Mouse (Mus musculus) embryonic facial prominence, embryonic 13.5 days (tissue): ENCODE results near the gene Flt3. TPM values are rescaled to one million over a fixed set of nuclear protein-coding genes. Genes with fewer than 3 reads are reported as not detected.
A peak's percentile ranks its signal among the peaks of the same experiment; 100 is the strongest.

Source experiments
- ATAC-seq: fragments of 200-750 bp; cut with Nextera tagmentation; 2 replicates; pipeline ENCODE4 v1.8.0; 2017; ENCODE audit warnings: low read depth; ENCODE audit not compliant: insufficient number of reproducible peaks, insufficient read depth, low FRiP score, low TSS enrichment
- H3K27ac ChIP-seq: fragments of 300-500 bp; sonication (generic); 2 replicates; pipeline ENCODE4 v1.5.1; 2015; ENCODE audit warnings: moderate library complexity, mild to moderate bottlenecking, inconsistent platforms
- H3K27me3 ChIP-seq: fragments of 300-500 bp; sonication (generic); 2 replicates; pipeline ENCODE4 v1.6.1; 2015; ENCODE audit warnings: mild to moderate bottlenecking, inconsistent platforms
- H3K36me3 ChIP-seq: fragments of 300-500 bp; sonication (generic); 2 replicates; pipeline ENCODE4 v1.6.1; 2015; ENCODE audit warnings: mild to moderate bottlenecking, inconsistent platforms
- H3K4me1 ChIP-seq: fragments of 300-500 bp; sonication (generic); 2 replicates; pipeline ENCODE4 v1.6.1; 2015; ENCODE audit warnings: inconsistent platforms
- H3K4me2 ChIP-seq: fragments of 300-500 bp; sonication (generic); 2 replicates; pipeline ENCODE4 v1.6.1; 2015; ENCODE audit warnings: moderate library complexity, mild to moderate bottlenecking, inconsistent platforms
- H3K4me3 ChIP-seq: fragments of 300-500 bp; sonication (generic); 2 replicates; pipeline ENCODE4 v1.5.1; 2015; ENCODE audit warnings: mild to moderate bottlenecking, inconsistent platforms
- H3K9ac ChIP-seq: fragments of 300-500 bp; sonication (generic); 2 replicates; pipeline ENCODE4 v1.6.1; 2015; ENCODE audit warnings: mild to moderate bottlenecking, inconsistent platforms
- H3K9me3 ChIP-seq: fragments of 300-500 bp; sonication (generic); 2 replicates; pipeline ENCODE4 v1.6.1; 2016; ENCODE audit warnings: inconsistent platforms
- WGBS: fragments of 180-500 bp; shearing (Covaris S2); methylation state at CpG from one replicate; pipeline ENCODE4 v1.1.7; 2015; ENCODE audit warnings: mixed read lengths; 5-methylcytosine and 5-hydroxymethylcytosine counted together
- polyA plus RNA-seq: library from polyadenylated mRNA; unstranded; fragments of >200 nt; fragmentation: Nextera tagmentation; extraction: Ambion mirVana; gene quantifications from 2 replicates; pipeline ENCODE4 v1.2.1, GENCODE M21; 2015

The Flt3 gene
- 0.25 TPM in 1 of 2 replicates, not detected in the other for polyA plus RNA-seq

DNA sequence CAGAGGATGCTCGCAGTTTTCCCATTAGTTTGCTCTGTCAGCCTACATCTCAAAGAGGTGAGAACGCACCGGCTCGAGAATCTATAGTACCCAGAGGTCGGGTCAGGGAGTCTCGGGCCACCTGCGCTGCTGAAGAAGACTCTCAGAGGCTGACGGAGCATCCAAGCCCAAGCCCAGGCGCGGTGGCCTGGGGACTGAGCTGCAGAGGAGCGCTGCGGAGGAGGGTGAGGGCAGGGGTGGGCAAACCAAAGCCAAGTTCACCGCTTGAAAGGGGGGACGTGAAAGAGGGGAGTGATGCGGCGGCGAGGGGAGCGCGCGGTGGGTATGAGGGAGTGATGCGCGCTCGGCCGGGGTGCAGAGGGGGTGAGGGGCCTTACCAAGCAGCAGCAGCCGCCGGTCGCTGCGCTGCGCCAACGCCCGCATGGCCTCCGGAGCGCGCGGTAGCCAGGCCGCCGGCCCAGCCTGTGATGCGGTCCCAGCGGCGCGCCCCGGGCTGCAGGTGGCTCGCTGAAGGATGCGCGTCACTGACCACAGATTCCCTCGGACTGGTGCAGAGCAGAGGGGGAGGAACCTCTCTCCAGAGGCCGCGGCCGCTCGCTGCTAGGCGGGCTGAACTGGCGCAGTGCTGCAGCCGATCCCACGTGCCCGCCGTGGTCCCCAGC lies at the start of gene Flt3:
TSS of gene Flt3 (minus strand) at position 647 of the 662 bp plus-strand sequence.
- Histone ChIP-seq H3K27ac (no peak within 1 kb of the TSS), H3K4me2 (peak within 1 kb of the TSS; percentile 87), H3K4me3 (peak within 1 kb of the TSS; percentile 47), H3K9me3 (no peaks in the 10 kb centered on the region), H3K4me1 (peaks cover 14% of the 10 kb centered on the region), H3K36me3 (no peaks in the 10 kb centered on the region), H3K27me3 (peaks cover 58% of the 10 kb centered on the region), H3K9ac (peak within 1 kb of the TSS; percentile 58)
- WGBS, result 1% methylated on average over 54 of the region's 56 CpGs
- no peak for ATAC-seq

DNA sequence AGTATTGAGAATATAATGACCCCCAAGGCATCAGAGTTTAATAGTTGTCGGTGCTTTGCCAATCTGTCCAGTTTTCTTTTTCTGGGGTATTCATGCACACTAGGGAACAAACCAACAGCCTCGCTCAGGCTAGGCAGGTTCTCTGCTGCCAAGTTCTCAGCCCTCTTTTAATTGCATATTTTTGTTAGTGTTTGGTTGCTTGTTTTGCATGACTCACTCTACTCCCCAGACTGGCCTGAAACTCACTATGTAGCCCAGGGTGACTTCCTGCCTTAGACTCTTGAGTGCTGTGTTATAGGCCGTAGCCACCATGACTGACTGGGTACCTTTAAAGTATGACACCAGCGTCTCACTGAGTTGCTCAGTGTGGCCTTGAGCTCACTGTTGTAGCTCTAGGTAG lies 48.6 kb upstream of the Flt3 start:
- Histone ChIP-seq H3K9ac (no peak overlapping the region), H3K27ac (no peak overlapping the region), H3K4me2 (no peak overlapping the region), H3K4me1 (peaks cover 18% of the 10 kb centered on the region), H3K9me3 (no peaks in the 10 kb centered on the region), H3K27me3 (no peaks in the 10 kb centered on the region), H3K36me3 (peaks cover 11% of the 10 kb centered on the region; the same call in 1 of the 2 replicates), H3K4me3 (no peak overlapping the region)
- ATAC-seq, result no peak
- 75% methylated on average over 4 of the region's 4 CpGs for WGBS

GRCm38 (mm10) chr5:147448526-147448925 lies 48.2 kb upstream of the Flt3 start:
- no peak overlapping the region for H3K27ac ChIP-seq
- no peak overlapping the region for H3K9ac ChIP-seq
- H3K4me3 ChIP-seq, result no peak overlapping the region
- H3K27me3 ChIP-seq, result no peaks in the 10 kb centered on the region
- H3K4me2 ChIP-seq, result no peak overlapping the region
- no peaks in the 10 kb centered on the region for H3K9me3 ChIP-seq
- H3K4me1 ChIP-seq, result peaks cover 18% of the 10 kb centered on the region
- H3K36me3 ChIP-seq, result peaks cover 11% of the 10 kb centered on the region; the same call in 1 of the 2 replicates
- ATAC-seq, result no peak
- 50% methylated on average over 4 of the region's 4 CpGs for whole genome bisulfite sequencing

- no peak overlapping the region for H3K9ac ChIP-seq
- no peaks in the 10 kb centered on the region for H3K27me3 ChIP-seq
- H3K9me3 ChIP-seq, result no peaks in the 10 kb centered on the region
- H3K4me1 ChIP-seq, result peaks cover 18% of the 10 kb centered on the region
- no peak overlapping the region for H3K4me3 ChIP-seq
- no peak overlapping the region for H3K4me2 ChIP-seq
- 56% methylated on average over 4 of the region's 4 CpGs for WGBS
- ATAC-seq, result no peak
- no peak overlapping the region for H3K27ac ChIP-seq
- no peaks in the 10 kb centered on the region for H3K36me3 ChIP-seq
These were observed 45.0 kb upstream of the Flt3 start for GRCm38 (mm10) chr5:147445252-147445651.

GRCm38 (mm10) chr5:147444757-147445156 lies 44.5 kb upstream of the Flt3 start:
- Histone ChIP-seq H3K27me3 (no peaks in the 10 kb centered on the region), H3K36me3 (no peaks in the 10 kb centered on the region), H3K4me2 (no peak overlapping the region), H3K27ac (no peak overlapping the region), H3K9ac (no peak overlapping the region), H3K4me1 (peaks cover 18% of the 10 kb centered on the region), H3K9me3 (no peaks in the 10 kb centered on the region), H3K4me3 (no peak overlapping the region)
- ATAC-seq, result no peak
- WGBS, result 89% methylated on average over 2 of the region's 2 CpGs

DNA sequence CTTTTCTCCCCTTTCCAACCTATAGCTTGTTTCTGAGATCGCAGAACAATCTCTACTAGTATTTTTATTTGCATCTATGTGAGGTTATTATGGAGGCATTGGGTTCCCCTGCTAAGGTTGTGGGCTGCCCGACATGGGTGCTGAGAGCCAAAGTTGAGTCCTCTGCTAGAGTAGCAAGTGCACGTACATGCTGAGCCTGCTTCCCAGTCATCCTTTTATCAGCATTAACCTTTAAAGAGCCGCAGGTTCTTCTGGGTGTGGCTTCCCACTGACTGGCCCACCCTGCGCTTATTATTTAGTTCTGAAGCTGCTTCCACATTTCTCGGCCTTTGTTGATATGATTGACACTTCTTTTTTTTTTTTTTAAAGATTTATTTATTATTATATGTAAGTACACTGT lies 44.0 kb upstream of the Flt3 start:
- peaks cover 15% of the 10 kb centered on the region for H3K4me1 ChIP-seq
- H3K36me3 ChIP-seq, result no peaks in the 10 kb centered on the region
- no peak for ATAC-seq
- H3K9me3 ChIP-seq, result no peaks in the 10 kb centered on the region
- no peak overlapping the region for H3K4me2 ChIP-seq
- H3K27ac ChIP-seq, result no peak overlapping the region
- no peaks in the 10 kb centered on the region for H3K27me3 ChIP-seq
- H3K4me3 ChIP-seq, result no peak overlapping the region
- H3K9ac ChIP-seq, result no peak overlapping the region
- 90% methylated on average over 6 of the region's 6 CpGs for WGBS

- Histone ChIP-seq H3K4me2 (no peak overlapping the region), H3K9ac (no peak overlapping the region), H3K36me3 (no peaks in the 10 kb centered on the region), H3K9me3 (no peaks in the 10 kb centered on the region), H3K27me3 (no peaks in the 10 kb centered on the region), H3K4me3 (no peak overlapping the region), H3K4me1 (peaks cover 8% of the 10 kb centered on the region; the same call in 1 of the 2 replicates), H3K27ac (no peak overlapping the region)
- WGBS, result 73% methylated on average over 4 of the region's 4 CpGs
- ATAC-seq, result no peak
These were observed 42.5 kb upstream of the Flt3 start for GRCm38 (mm10) chr5:147442741-147443140.

DNA sequence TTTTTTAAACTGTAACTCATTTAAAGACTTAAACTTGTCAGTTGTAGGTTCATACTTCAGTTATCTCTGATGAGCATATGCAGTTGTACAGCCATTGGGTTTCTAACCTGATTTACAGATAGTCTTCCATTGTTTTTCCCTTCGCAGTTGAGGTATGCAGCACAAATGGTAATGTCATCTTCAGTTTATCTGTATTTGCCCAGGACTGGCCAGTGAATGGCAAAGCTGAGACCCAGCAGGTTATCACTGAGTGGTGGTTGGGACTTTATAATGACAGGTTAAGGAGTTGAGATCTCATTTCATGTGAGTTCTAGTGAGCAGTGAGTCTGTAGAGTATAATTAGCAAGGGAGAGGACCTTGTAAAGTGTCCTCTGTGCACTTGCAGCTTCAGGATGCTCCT lies 41.7 kb upstream of the Flt3 start:
- Histone ChIP-seq H3K9ac (no peak overlapping the region), H3K36me3 (no peaks in the 10 kb centered on the region), H3K4me3 (no peak overlapping the region), H3K27ac (no peak overlapping the region), H3K9me3 (no peaks in the 10 kb centered on the region), H3K27me3 (no peaks in the 10 kb centered on the region), H3K4me1 (peaks cover 13% of the 10 kb centered on the region; the same call in 1 of the 2 replicates), H3K4me2 (no peak overlapping the region)
- no peak for ATAC-seq
- WGBS, result 83% methylated on average over 1 of the region's 1 CpGs

- ATAC-seq, result no peak
- Histone ChIP-seq H3K4me1 (peaks cover 17% of the 10 kb centered on the region), H3K27me3 (no peaks in the 10 kb centered on the region), H3K36me3 (no peaks in the 10 kb centered on the region), H3K4me3 (no peak overlapping the region), H3K9me3 (no peaks in the 10 kb centered on the region), H3K27ac (no peak overlapping the region), H3K4me2 (no peak overlapping the region), H3K9ac (no peak overlapping the region)
- WGBS, result 78% methylated on average over 3 of the region's 3 CpGs
These were observed 40.8 kb upstream of the Flt3 start for GRCm38 (mm10) chr5:147440996-147441507.

- Histone ChIP-seq H3K4me3 (no peak overlapping the region), H3K9ac (no peak overlapping the region), H3K4me2 (no peak overlapping the region), H3K27me3 (no peaks in the 10 kb centered on the region), H3K9me3 (no peaks in the 10 kb centered on the region), H3K27ac (no peak overlapping the region), H3K36me3 (no peaks in the 10 kb centered on the region), H3K4me1 (peaks cover 40% of the 10 kb centered on the region)
- no peak for ATAC-seq
- 83% methylated on average over 5 of the region's 5 CpGs for WGBS
These were observed 36.2 kb upstream of the Flt3 start for GRCm38 (mm10) chr5:147436491-147436890.

DNA sequence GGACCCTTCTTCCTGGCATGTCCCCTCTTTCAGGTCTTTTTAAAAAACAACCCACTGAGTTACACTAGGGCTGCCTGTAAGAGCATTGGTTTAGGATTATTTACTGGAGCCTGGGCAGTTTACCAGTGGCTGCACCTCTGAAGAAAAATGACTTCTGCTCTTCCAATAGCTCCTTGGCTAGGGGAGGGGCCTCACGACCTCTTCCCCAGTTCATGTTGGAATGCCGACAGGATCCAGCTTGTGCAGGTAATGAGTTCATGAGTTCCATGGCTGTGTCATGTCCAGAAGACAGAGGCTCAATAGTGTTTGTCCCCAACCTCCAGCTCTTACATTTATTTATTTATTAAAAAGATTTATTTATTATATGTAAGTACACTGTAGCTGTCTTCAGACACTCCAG lies 35.5 kb upstream of the Flt3 start:
- H3K27ac ChIP-seq, result no peak overlapping the region
- H3K36me3 ChIP-seq, result no peaks in the 10 kb centered on the region
- H3K27me3 ChIP-seq, result no peaks in the 10 kb centered on the region
- no peak overlapping the region for H3K4me2 ChIP-seq
- no peak overlapping the region for H3K4me3 ChIP-seq
- WGBS, result 68% methylated on average over 2 of the region's 2 CpGs
- ATAC-seq, result no peak
- H3K4me1 ChIP-seq, result peaks cover 40% of the 10 kb centered on the region
- H3K9me3 ChIP-seq, result no peaks in the 10 kb centered on the region
- no peak overlapping the region for H3K9ac ChIP-seq

GRCm38 (mm10) chr5:147435224-147435623 lies 34.9 kb upstream of the Flt3 start:
- H3K27me3 ChIP-seq, result no peaks in the 10 kb centered on the region
- no peak overlapping the region for H3K27ac ChIP-seq
- H3K4me2 ChIP-seq, result no peak overlapping the region
- H3K4me3 ChIP-seq, result no peak overlapping the region
- no peak overlapping the region for H3K9ac ChIP-seq
- no peaks in the 10 kb centered on the region for H3K9me3 ChIP-seq
- no peak for ATAC-seq
- H3K4me1 ChIP-seq, result peaks cover 40% of the 10 kb centered on the region
- WGBS, result 63% methylated on average over 4 of the region's 4 CpGs
- H3K36me3 ChIP-seq, result no peaks in the 10 kb centered on the region
